Mouse (Mus musculus): ENCODE results near the gene Rbfox2.

DNA sequence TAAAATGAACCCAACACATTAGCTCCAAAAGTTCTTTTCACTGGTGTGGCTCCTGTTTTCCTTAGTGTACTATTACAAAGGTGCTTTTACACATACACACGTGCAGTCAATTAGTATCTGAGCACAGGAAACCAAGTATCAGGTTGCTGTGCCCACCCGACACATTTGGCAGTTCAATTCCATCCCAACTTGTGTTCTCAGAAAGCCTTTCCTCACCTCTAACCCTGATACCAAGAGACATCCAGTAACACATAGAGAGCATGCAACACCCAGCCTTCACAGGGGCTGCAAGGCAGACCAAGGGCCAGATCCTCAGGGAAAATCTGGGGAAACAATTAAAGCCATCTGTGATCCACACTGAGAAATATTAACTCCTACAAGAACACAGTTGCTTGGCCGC is 8.2 kb downstream of the Rbfox2 start:
- no peak for TF ChIP-seq CTCF (conservative IDR thresholded peaks at IDR 0.05 in 1 of 2, IDR thresholded peaks at IDR 0.05 in 1 of 2; ENCODE audit: low read depth in 2 of 2, low read length in 2 of 2)
- no peak for TF ChIP-seq KAT2A (IDR thresholded peaks at IDR 0.05; ENCODE audit: insufficient replicate concordance, low read length)
- no peak for TF ChIP-seq USF2 (conservative IDR thresholded peaks at IDR 0.05; ENCODE audit: low read depth, low read length)
- no peak for TF ChIP-seq SIN3A (IDR thresholded peaks at IDR 0.05; ENCODE audit: low read length)
- no peak for TF ChIP-seq E2F4 (IDR thresholded peaks at IDR 0.05; ENCODE audit: insufficient replicate concordance, low read depth, low read length)
